Mouse (Mus musculus): ENCODE measurements around the gene Tars2.

DNA sequence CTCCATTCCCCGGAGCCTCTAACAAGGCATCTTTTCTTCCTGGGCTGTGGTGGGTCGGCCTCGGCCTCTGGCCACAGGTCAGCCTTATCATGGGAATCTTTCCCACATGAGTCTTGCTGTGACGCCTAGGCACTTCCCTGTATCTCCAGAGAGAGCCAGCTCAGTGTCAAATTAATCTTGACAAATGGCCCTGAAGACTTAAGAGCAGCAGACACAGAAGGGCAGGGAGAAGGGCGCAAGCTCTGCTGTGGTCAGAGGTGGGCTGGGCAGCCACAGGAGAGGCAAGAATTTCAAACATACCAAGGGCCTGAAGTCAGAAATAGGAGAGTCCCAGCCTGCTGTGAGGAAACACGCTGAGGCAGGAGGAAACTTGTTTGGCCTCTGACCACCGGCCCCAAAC is 63.6 kb downstream of the Tars2 start:
- no peak for TF ChIP-seq CTCF (IDR thresholded peaks at IDR 0.05; ENCODE audit: low read depth, low read length)
- no peak for TF ChIP-seq GATA1 (IDR thresholded peaks at IDR 0.05; ENCODE audit: borderline replicate concordance, low read length)
- TF ChIP-seq TAL1 (conservative IDR thresholded peaks at IDR 0.05; ENCODE audit: low read depth, low read length): no peak

Data from G1E (cell line).